Mouse (Mus musculus) ES-Bruce4 (cell line): ENCODE measurements around the gene Pbx1. TPM values are rescaled to one million over a fixed set of nuclear protein-coding genes. Genes with fewer than 3 reads are reported as not detected.

ENCODE experiments used
- H3K27ac ChIP-seq: 2 replicates; pipeline ENCODE4 v1.5.1; 2012; ENCODE audit warnings: low read length, inconsistent platforms; ENCODE audit not compliant: insufficient read depth
- H3K27me3 ChIP-seq: 2 replicates; pipeline ENCODE4 v1.6.1; 2012; ENCODE audit warnings: mild to moderate bottlenecking, low read length, inconsistent platforms; ENCODE audit not compliant: control insufficient read depth, poor library complexity, insufficient read depth, severe bottlenecking
- H3K36me3 ChIP-seq: 2 replicates; pipeline ENCODE4 v1.6.1; 2012; ENCODE audit warnings: inconsistent platforms, mild to moderate bottlenecking, low read length, moderate library complexity; ENCODE audit not compliant: control insufficient read depth, poor library complexity, insufficient read depth, severe bottlenecking
- H3K4me1 ChIP-seq: one replicate; pipeline ENCODE4 v1.8.1; 2011; ENCODE audit warnings: low read length; ENCODE audit not compliant: control insufficient read depth, insufficient read depth
- H3K4me3 ChIP-seq: 2 replicates; pipeline ENCODE4 v1.5.1; 2011; ENCODE audit warnings: low read depth, mild to moderate bottlenecking, low read length
- H3K9ac ChIP-seq: 2 replicates; pipeline ENCODE4 v1.6.1; 2012; ENCODE audit warnings: low read depth, mild to moderate bottlenecking, inconsistent platforms; ENCODE audit not compliant: poor library complexity, severe bottlenecking
- H3K9me3 ChIP-seq: replicated peaks from 2 replicates; pipeline ENCODE4 v1.6.1; 2012; ENCODE audit warnings: mild to moderate bottlenecking, low read length, inconsistent platforms; ENCODE audit not compliant: control insufficient read depth, poor library complexity, insufficient read depth, severe bottlenecking
- CTCF ChIP-seq: IDR thresholded peaks from one replicate; pipeline ENCODE4 v1.8.1; 2011; ENCODE audit warnings: low read depth, low read length
- EP300 ChIP-seq: IDR thresholded peaks from 2 replicates; pipeline ENCODE4 v1.6.1; 2011; ENCODE audit warnings: low read depth, low read length; ENCODE audit not compliant: insufficient read depth
- POLR2A ChIP-seq: IDR thresholded peaks from one replicate; pipeline ENCODE4 v1.8.1; 2011; ENCODE audit warnings: low read length; ENCODE audit not compliant: insufficient read depth
- polyA plus RNA-seq: library from polyadenylated mRNA; stranded (reverse); fragments of >200 nt; gene quantifications from 2 replicates; pipeline ENCODE4 v1.2.4, GENCODE M21; 2011; ENCODE audit warnings: low read depth; ENCODE audit not compliant: missing spikeins, insufficient read depth, insufficient read length

Gene Pbx1
- polyA plus RNA-seq, 1 experiment = 28.0 TPM

DNA sequence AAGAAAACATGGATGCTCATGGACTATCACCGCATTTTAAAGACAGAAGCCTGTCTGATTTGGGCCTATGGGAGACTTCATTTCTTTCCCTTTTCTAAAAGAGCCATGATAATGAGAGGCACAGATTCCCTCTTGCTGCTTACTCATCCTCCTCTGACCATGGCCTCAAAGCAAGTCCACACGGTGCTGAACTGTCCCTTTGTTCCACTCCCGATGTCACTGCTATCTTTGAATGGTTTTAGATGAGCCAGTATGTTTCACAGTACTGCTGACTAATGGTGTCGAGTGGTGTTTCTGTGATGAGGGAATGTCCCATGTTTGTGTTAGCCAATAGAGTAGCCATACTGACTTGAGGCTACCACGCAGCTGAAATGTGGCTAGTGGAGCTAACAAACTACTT, 233.8 kb downstream of the Pbx1 start:
- Histone ChIP-seq H3K9me3 (no peaks in the 10 kb centered on the region), H3K27ac (no peak overlapping the region), H3K4me1 (no peaks in the 10 kb centered on the region), H3K9ac (no peak overlapping the region), H3K36me3 (no peaks in the 10 kb centered on the region), H3K27me3 (no peaks in the 10 kb centered on the region), H3K4me3 (no peak overlapping the region)
- TF ChIP-seq CTCF = no peak
- no peak for TF ChIP-seq EP300

GRCm38 (mm10) chr1:168197908-168198258, 234.2 kb downstream of the Pbx1 start:
- Histone ChIP-seq H3K4me3 (no peak overlapping the region), H3K36me3 (no peaks in the 10 kb centered on the region), H3K9me3 (no peaks in the 10 kb centered on the region), H3K9ac (no peak overlapping the region), H3K4me1 (no peaks in the 10 kb centered on the region), H3K27ac (no peak overlapping the region), H3K27me3 (no peaks in the 10 kb centered on the region)
- TF ChIP-seq POLR2A (no peak), EP300 (no peak), CTCF (no peak)

DNA sequence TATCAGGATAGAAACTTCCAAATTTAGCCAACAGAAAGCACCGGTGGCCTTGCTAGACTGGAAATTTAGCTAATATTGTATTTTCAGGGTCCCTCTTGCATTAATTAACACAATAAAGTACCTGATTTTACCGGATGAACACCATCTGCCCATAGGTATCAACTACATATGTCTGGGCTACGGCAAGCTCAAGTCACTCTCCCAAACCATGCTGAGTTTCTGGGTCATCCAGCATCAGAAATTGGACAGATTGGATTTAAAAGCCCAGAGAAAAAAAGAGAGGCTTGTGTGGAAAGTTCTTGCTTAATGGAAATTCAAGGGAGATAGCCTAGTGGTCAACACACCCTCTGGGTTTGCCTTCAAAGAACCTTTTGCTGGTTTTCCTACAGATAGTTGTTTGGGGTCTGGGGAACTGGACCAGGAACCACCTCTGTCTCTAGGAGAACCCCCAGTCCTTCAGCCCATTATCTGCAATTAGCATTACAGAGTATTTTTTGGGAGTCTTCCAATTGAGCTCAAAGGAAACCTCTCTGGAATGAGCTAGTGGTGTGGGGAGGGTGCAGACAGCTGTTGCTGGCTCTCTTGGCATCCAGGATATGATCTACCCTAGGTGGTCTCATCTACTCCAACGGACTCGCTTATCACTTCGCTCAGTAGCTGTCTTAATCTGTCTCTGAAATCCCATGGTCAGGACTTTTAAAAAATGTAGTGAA, 234.7 kb downstream of the Pbx1 start:
- Histone ChIP-seq H3K4me3 (no peak overlapping the region), H3K4me1 (no peaks in the 10 kb centered on the region), H3K9ac (no peak overlapping the region), H3K9me3 (no peaks in the 10 kb centered on the region), H3K27me3 (no peaks in the 10 kb centered on the region), H3K36me3 (no peaks in the 10 kb centered on the region), H3K27ac (no peak overlapping the region)
- TF ChIP-seq CTCF = no peak
- no peak for TF ChIP-seq EP300
- TF ChIP-seq POLR2A = no peak

DNA sequence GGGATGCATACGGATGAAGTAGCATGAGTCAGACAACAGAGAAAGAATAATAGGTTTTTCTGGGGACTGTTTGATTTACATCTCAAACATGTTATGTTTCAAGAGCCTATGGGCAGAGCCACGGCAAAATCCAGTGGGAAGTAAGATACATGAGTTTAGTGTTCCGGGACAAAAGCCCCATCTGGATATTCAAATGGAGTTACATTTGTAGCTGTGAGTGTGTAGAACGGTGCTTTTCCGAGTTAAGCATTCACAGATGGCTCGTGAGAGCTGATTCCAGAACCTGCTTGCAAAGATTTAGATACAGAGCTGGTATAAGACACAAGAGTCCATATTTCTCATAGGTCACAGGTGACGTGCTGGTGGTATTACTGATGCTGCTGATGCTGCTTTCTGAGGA, 238.7 kb downstream of the Pbx1 start:
- Histone ChIP-seq H3K27ac (no peak overlapping the region), H3K27me3 (no peaks in the 10 kb centered on the region), H3K4me3 (no peak overlapping the region), H3K36me3 (no peaks in the 10 kb centered on the region), H3K4me1 (no peaks in the 10 kb centered on the region), H3K9ac (no peak overlapping the region), H3K9me3 (no peaks in the 10 kb centered on the region)
- TF ChIP-seq EP300 = no peak
- no peak for TF ChIP-seq POLR2A
- TF ChIP-seq CTCF = no peak

DNA sequence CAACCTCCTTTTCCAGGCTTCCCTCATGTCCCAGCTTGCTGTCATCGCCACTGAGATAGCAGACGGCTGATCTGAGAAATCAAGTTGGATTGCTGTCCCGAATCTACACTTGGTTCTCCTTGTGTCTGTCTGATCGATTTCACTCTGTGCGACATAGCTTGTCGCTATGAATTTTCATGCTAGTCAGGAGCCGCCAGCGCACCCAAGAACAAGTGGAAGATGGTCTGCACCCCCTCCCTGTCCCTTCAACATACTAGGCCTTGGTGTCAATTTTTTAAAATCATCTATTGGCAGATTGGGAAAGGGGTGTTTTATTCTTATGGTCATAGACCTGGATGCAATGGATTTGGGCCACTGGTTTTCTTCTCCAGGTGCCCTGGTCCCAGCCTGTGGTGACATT, 249.3 kb downstream of the Pbx1 start:
- no peaks in the 10 kb centered on the region for H3K4me1 ChIP-seq
- H3K9me3 ChIP-seq = no peaks in the 10 kb centered on the region
- TF ChIP-seq EP300 = no peak
- TF ChIP-seq POLR2A = no peak
- H3K27me3 ChIP-seq = no peaks in the 10 kb centered on the region
- H3K4me3 ChIP-seq = no peak overlapping the region
- no peak overlapping the region for H3K9ac ChIP-seq
- no peak overlapping the region for H3K27ac ChIP-seq
- H3K36me3 ChIP-seq = no peaks in the 10 kb centered on the region

GRCm38 (mm10) chr1:168180622-168181441, 251.2 kb downstream of the Pbx1 start:
- Histone ChIP-seq H3K36me3 (no peaks in the 10 kb centered on the region), H3K9me3 (no peaks in the 10 kb centered on the region), H3K9ac (no peak overlapping the region), H3K27me3 (no peaks in the 10 kb centered on the region), H3K4me3 (no peak overlapping the region), H3K4me1 (no peaks in the 10 kb centered on the region), H3K27ac (no peak overlapping the region)
- TF ChIP-seq CTCF = no peak
